Mouse (Mus musculus): ENCODE measurements around the gene Mical3. TPM values are rescaled to one million over a fixed set of nuclear protein-coding genes. Genes with fewer than 3 reads are reported as not detected.

Gene Mical3
- polyA plus RNA-seq, 1 experiment from 2014 or later = 6.7 TPM

DNA sequence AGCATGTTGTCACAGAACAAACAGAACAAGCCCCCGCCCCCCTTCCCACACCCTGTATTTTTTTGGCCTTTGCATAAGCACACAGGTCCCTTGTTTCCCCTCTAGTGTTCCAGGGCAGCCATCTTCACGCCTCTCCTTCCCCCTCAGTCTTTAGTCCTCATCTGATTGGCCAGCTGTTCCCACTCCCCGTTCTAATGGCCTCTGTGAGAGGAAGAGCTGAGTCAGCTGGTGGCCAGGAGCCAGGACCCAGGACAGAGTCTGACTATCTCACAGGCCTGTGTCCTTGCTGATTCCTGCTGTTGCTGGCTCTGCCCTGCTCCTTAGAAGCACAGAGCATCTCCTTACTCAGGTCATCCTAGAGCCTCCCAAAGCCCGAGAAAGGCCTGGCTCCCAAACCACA is 13.3 kb upstream of the Mical3 start:
- H3K36me3 ChIP-seq = no peaks in the 10 kb centered on the region
- H3K9me3 ChIP-seq = no peaks in the 10 kb centered on the region
- no peak overlapping the region for H3K4me3 ChIP-seq (replicated peaks)
- WGBS = 49% methylated on average over 4 of the region's 4 CpGs
- H3K4me2 ChIP-seq (replicated peaks) = no peak overlapping the region
- H3K4me1 ChIP-seq (replicated peaks) = peaks cover 15% of the 10 kb centered on the region
- ATAC-seq = peak; percentile 76
- H3K27me3 ChIP-seq (replicated peaks) = no peaks in the 10 kb centered on the region
- no peak overlapping the region for H3K9ac ChIP-seq
- no peak overlapping the region for H3K27ac ChIP-seq

- peak; percentile 20; the same call in 1 of the 2 replicates for ATAC-seq
Measured at GRCm38 (mm10) chr6:121143439-121143838, 12.6 kb upstream of the Mical3 start.

DNA sequence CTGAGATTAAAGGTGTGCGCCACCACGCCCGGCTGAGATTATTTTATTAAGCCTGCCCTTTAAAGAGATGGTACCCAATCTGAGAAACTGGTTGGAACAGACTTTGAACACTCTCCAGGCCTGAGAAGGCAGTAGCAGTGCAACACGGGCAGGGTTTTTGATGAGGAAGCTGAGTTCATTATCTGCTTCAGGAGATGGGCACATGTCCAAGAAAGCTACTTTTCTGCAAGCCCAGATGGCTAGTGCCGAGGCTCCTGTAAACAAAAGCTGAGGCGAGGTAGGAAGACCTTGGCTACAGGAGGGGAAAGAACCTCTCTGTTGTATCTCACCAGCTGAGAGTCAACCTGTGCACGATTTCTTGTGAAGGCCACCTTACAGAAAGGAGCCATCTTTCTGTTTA is 11.5 kb upstream of the Mical3 start:
- no peaks in the 10 kb centered on the region for H3K9me3 ChIP-seq
- no peak overlapping the region for H3K27ac ChIP-seq
- no peaks in the 10 kb centered on the region for H3K36me3 ChIP-seq
- H3K27me3 ChIP-seq (replicated peaks) = no peaks in the 10 kb centered on the region
- no peak for ATAC-seq
- 70% methylated on average over 7 of the region's 7 CpGs for WGBS
- no peak overlapping the region for H3K4me3 ChIP-seq (replicated peaks)
- no peak overlapping the region for H3K9ac ChIP-seq
- peaks cover 15% of the 10 kb centered on the region for H3K4me1 ChIP-seq (replicated peaks)
- no peak overlapping the region for H3K4me2 ChIP-seq (replicated peaks)

More at GRCm38 (mm10) chr6:121143439-121143838, 12.6 kb upstream of the Mical3 start:
- Histone ChIP-seq H3K4me1 (replicated peaks) (peaks cover 15% of the 10 kb centered on the region), H3K9me3 (no peaks in the 10 kb centered on the region), H3K4me3 (replicated peaks) (no peak overlapping the region), H3K9ac (no peak overlapping the region), H3K36me3 (no peaks in the 10 kb centered on the region), H3K4me2 (replicated peaks) (no peak overlapping the region), H3K27ac (no peak overlapping the region), H3K27me3 (replicated peaks) (no peaks in the 10 kb centered on the region)
- 85% methylated on average over 8 of the region's 8 CpGs for WGBS

DNA sequence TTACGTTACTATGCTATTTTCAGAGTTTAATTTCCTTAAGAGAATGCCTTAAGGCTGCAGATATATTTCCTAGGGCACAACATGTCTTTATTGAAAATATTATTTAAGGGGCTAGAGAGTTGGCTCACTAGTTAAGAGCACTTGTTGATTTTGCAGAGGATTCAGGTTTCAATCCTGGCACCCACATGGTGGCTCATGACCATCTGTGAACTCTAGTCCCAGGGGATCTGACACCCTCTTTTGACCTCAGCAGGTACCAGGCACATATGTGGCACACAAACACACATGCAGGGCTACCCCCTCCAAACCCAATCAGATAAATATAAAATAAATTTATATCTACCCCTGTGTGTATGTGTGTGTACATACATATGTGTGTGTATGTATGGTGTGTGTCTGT is 8.5 kb upstream of the Mical3 start:
- ATAC-seq = no peak
- 93% methylated on average over 1 of the region's 1 CpGs for WGBS

GRCm38 (mm10) chr6:121138338-121139040 is 7.7 kb upstream of the Mical3 start:
- WGBS = 63% methylated on average over 12 of the region's 12 CpGs
- Histone ChIP-seq H3K4me2 (replicated peaks) (no peak overlapping the region), H3K27me3 (replicated peaks) (no peaks in the 10 kb centered on the region), H3K4me1 (replicated peaks) (0 out of 2 replicates have a peak, but pooled peaks cover under 1% of the 10 kb centered on the region), H3K9ac (no peak overlapping the region), H3K27ac (no peak overlapping the region), H3K4me3 (replicated peaks) (no peak overlapping the region), H3K36me3 (no peaks in the 10 kb centered on the region), H3K9me3 (no peaks in the 10 kb centered on the region)
- no peak for ATAC-seq

More for the DNA sequence above, 8.5 kb upstream of the Mical3 start:
- H3K27me3 ChIP-seq (replicated peaks) = no peaks in the 10 kb centered on the region
- no peak overlapping the region for H3K4me3 ChIP-seq (replicated peaks)
- H3K4me1 ChIP-seq (replicated peaks) = peaks cover 7% of the 10 kb centered on the region
- H3K9ac ChIP-seq = no peak overlapping the region
- no peaks in the 10 kb centered on the region for H3K9me3 ChIP-seq
- no peaks in the 10 kb centered on the region for H3K36me3 ChIP-seq
- H3K27ac ChIP-seq = no peak overlapping the region
- no peak overlapping the region for H3K4me2 ChIP-seq (replicated peaks)

GRCm38 (mm10) chr6:121137222-121137621 is 6.4 kb upstream of the Mical3 start:
- Histone ChIP-seq H3K36me3 (no peaks in the 10 kb centered on the region), H3K9ac (no peak overlapping the region), H3K4me3 (replicated peaks) (no peak overlapping the region), H3K27me3 (replicated peaks) (no peaks in the 10 kb centered on the region), H3K4me1 (replicated peaks) (no peaks in the 10 kb centered on the region), H3K4me2 (replicated peaks) (no peak overlapping the region), H3K9me3 (no peaks in the 10 kb centered on the region), H3K27ac (no peak overlapping the region)
- no peak for ATAC-seq
- WGBS = 63% methylated on average over 6 of the region's 6 CpGs

GRCm38 (mm10) chr6:121134884-121135283 is 4.1 kb upstream of the Mical3 start:
- no peaks in the 10 kb centered on the region for H3K36me3 ChIP-seq
- 67% methylated on average over 5 of the region's 5 CpGs for WGBS
- peaks cover 8% of the 10 kb centered on the region for H3K4me1 ChIP-seq (replicated peaks)
- H3K27ac ChIP-seq = no peak overlapping the region
- H3K9me3 ChIP-seq = no peaks in the 10 kb centered on the region
- H3K4me3 ChIP-seq (replicated peaks) = no peak overlapping the region
- ATAC-seq = no peak
- no peak overlapping the region for H3K9ac ChIP-seq
- peaks cover 13% of the 10 kb centered on the region for H3K27me3 ChIP-seq (replicated peaks)
- H3K4me2 ChIP-seq (replicated peaks) = no peak overlapping the region

DNA sequence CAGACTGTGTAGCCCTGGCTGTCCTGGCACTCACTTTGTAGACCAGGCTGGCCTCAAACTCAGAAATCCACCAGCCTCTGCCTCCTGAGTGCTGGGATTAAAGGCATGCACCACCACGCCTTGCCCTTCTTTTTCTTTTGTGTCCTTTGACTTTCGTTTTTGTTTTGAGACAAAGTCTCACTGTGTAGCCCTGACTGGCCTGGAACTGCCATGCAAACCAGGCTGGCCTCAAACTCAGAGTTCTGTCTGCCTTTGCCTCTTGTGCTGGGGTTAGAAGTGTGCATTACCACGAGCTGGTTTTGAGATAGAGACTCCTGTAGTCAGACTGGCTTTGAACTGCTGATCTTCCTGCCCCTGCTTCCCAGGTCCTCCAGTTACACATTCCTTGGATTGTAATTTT is 3.5 kb upstream of the Mical3 start:
- Histone ChIP-seq H3K27me3 (replicated peaks) (peaks cover 16% of the 10 kb centered on the region), H3K4me2 (replicated peaks) (no peak overlapping the region), H3K9me3 (no peaks in the 10 kb centered on the region), H3K36me3 (no peaks in the 10 kb centered on the region), H3K27ac (no peak overlapping the region), H3K4me1 (replicated peaks) (peaks cover 11% of the 10 kb centered on the region), H3K9ac (no peak overlapping the region), H3K4me3 (replicated peaks) (no peak overlapping the region)
- 62% methylated on average over 3 of the region's 3 CpGs for WGBS
- ATAC-seq = no peak

GRCm38 (mm10) chr6:121130039-121130705 is 627 bp downstream of the Mical3 start:
- Histone ChIP-seq H3K4me2 (replicated peaks) (peak overlapping the region; percentile 82), H3K4me3 (replicated peaks) (peak overlapping the region; percentile 34), H3K4me1 (replicated peaks) (peaks cover 11% of the 10 kb centered on the region), H3K9me3 (no peaks in the 10 kb centered on the region), H3K36me3 (no peaks in the 10 kb centered on the region), H3K9ac (peak overlapping the region; percentile 32; the same call in 1 of the 2 replicates), H3K27me3 (replicated peaks) (peaks cover 18% of the 10 kb centered on the region), H3K27ac (no peak overlapping the region)
- peak; percentile 95 for ATAC-seq
- WGBS = 2% methylated on average over 32 of the region's 32 CpGs

GRCm38 (mm10) chr6:121129506-121129905 is 1.3 kb downstream of the Mical3 start:
- H3K36me3 ChIP-seq = no peaks in the 10 kb centered on the region
- WGBS = 10% methylated on average over 21 of the region's 21 CpGs
- H3K27ac ChIP-seq = no peak overlapping the region
- H3K4me1 ChIP-seq (replicated peaks) = peaks cover 11% of the 10 kb centered on the region
- H3K27me3 ChIP-seq (replicated peaks) = peaks cover 18% of the 10 kb centered on the region
- H3K9ac ChIP-seq = peak overlapping the region; percentile 32; the same call in 1 of the 2 replicates
- H3K4me3 ChIP-seq (replicated peaks) = peak overlapping the region; percentile 34
- H3K9me3 ChIP-seq = no peaks in the 10 kb centered on the region
- ATAC-seq = peak; percentile 57
- H3K4me2 ChIP-seq (replicated peaks) = peak overlapping the region; percentile 82

DNA sequence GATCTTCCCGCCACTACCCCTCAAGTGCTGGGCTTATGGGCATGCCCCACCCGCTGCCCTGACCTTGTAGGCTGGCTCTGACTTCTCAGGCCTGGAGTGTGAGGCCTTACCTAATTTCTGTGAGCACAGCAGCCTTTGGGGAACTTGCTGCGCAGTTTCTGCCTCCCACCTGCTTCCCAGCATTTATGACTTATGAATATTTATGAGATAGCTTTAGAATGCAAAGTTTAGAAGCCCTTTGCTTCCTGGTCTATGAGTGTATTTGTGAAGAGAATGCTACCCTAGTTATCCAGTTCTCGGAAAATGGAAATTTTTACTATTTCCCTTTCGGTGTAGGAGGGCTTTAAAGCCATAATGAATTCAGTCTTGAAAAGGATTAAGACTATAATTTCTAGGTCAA is 2.1 kb downstream of the Mical3 start:
- Histone ChIP-seq H3K36me3 (no peaks in the 10 kb centered on the region), H3K9ac (no peak overlapping the region), H3K9me3 (no peaks in the 10 kb centered on the region), H3K27ac (no peak overlapping the region), H3K4me2 (replicated peaks) (no peak overlapping the region), H3K4me1 (replicated peaks) (peaks cover 11% of the 10 kb centered on the region), H3K27me3 (replicated peaks) (peaks cover 18% of the 10 kb centered on the region), H3K4me3 (replicated peaks) (no peak overlapping the region)
- 94% methylated on average over 5 of the region's 5 CpGs for WGBS
- no peak for ATAC-seq

DNA sequence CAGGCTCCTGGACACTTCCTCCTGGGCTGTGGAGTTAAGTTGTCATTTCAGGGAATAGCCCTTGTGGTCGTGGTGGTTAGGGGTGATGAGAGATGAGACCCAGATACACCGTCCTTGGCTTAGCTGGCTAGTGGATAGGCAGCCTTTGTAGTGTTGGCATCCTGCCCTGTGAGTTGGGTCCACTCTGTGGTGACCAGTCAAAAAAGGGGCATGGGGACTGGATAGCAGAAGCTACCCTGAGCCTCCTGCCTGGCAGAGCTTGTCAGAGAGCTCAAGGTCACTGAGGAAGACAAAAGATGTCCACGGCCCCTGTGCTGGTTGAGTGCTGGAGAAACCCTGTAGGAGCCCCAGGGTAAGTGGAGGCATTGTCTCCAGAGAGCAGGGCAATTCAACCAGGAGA is 3.1 kb downstream of the Mical3 start:
- no peak for ATAC-seq
- Histone ChIP-seq H3K9me3 (no peaks in the 10 kb centered on the region), H3K36me3 (no peaks in the 10 kb centered on the region), H3K4me2 (replicated peaks) (no peak overlapping the region), H3K9ac (no peak overlapping the region), H3K4me3 (replicated peaks) (no peak overlapping the region), H3K27ac (no peak overlapping the region), H3K4me1 (replicated peaks) (peaks cover 11% of the 10 kb centered on the region), H3K27me3 (replicated peaks) (peaks cover 18% of the 10 kb centered on the region)
- WGBS = 74% methylated on average over 3 of the region's 3 CpGs

DNA sequence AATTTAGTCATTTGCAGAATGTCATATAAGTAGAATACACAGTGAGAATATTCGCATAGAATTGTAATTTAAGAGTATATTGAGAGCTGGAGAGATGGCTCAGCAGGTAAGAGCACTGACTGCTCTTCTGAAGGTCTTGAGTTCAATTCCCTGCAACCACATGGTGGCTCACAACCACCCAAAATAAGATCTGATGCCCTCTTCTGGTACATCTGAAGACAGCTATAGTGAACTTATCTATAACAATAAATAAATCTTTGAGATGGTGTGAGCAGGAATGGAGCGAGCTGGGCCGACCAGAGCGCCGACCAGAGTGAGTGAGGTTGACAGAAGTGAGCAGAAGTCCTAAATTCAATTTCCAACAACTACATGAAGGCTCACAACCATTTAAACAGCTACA is 4.6 kb downstream of the Mical3 start:
- no peak overlapping the region for H3K9ac ChIP-seq
- 86% methylated on average over 5 of the region's 5 CpGs for WGBS

More for the DNA sequence above, 4.6 kb downstream of the Mical3 start:
- no peaks in the 10 kb centered on the region for H3K36me3 ChIP-seq
- H3K4me3 ChIP-seq (replicated peaks) = no peak overlapping the region
- H3K9me3 ChIP-seq = no peaks in the 10 kb centered on the region
- H3K27me3 ChIP-seq (replicated peaks) = peaks cover 12% of the 10 kb centered on the region
- no peak overlapping the region for H3K4me2 ChIP-seq (replicated peaks)
- H3K4me1 ChIP-seq (replicated peaks) = peaks cover 10% of the 10 kb centered on the region
- no peak overlapping the region for H3K27ac ChIP-seq
- ATAC-seq = no peak
